Mouse (Mus musculus): Measurements from ENCODE around the gene Nt5dc3. TPM values are rescaled to one million over a fixed set of nuclear protein-coding genes. Genes with fewer than 3 reads are reported as not detected.

Nt5dc3 gene
- total and polyA plus RNA-seq, 3 experiments: 7.1 to 14.3 (median 13.0) TPM

GRCm38 (mm10) chr10:86872121-86872520, 93.3 kb downstream of the Nt5dc3 start:
- no peaks in the 10 kb centered on the region for H3K9me3 ChIP-seq (replicated peaks)
- no peak overlapping the region for H3K4me3 ChIP-seq (ENCODE audit: low read depth, low read length)
- no peaks in the 10 kb centered on the region for H3K36me3 ChIP-seq (replicated peaks)
- no peaks in the 10 kb centered on the region for H3K27me3 ChIP-seq (ENCODE audit: insufficient read depth, low read length)
- TF ChIP-seq GATA1 (IDR thresholded peaks at IDR 0.05; ENCODE audit: borderline replicate concordance, low read length): no peak
- no peak for TF ChIP-seq GATA2 (IDR thresholded peaks at IDR 0.05; ENCODE audit: borderline replicate concordance, low read depth, low read length)
- TF ChIP-seq POLR2AphosphoS5 (IDR thresholded peaks at IDR 0.05; ENCODE audit: insufficient replicate concordance, low read depth, low read length): no peak
- TF ChIP-seq TAL1 (conservative IDR thresholded peaks at IDR 0.05; ENCODE audit: low read depth, low read length): no peak
- no peak for TF ChIP-seq CTCF (IDR thresholded peaks at IDR 0.05; ENCODE audit: low read depth, low read length)
- ATAC-seq (ENCODE audit: extremely low read depth, insufficient number of reproducible peaks, low FRiP score, poor library complexity, severe bottlenecking) (no peak), DNase-seq (ENCODE audit: low spot score) (no peak)
- H3K4me1 ChIP-seq (ENCODE audit: insufficient read depth, low read depth, low read length): no peaks in the 10 kb centered on the region

DNA sequence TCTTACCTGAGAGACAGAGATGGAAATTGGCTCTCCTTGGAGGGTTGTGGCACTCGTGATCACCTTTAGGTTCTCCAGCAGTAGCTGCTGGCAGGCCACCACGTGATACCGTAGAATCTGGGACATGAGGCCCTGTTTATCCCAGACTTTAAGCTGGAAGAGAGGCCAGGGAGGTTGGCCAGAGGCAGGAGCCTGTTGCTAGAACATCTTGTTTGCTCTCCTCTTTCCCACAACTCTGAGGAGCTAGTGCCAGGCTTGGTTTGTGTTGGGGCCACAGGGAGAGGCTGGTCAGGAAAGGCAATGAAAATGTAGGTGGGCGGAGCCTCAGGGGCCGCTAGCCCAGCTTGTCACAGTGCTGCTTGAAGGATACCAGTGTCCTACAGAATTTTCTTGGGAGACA, 93.8 kb downstream of the Nt5dc3 start:
- no peak for TF ChIP-seq TAL1 (conservative IDR thresholded peaks at IDR 0.05; ENCODE audit: low read depth, low read length)
- no peak for TF ChIP-seq POLR2AphosphoS5 (IDR thresholded peaks at IDR 0.05; ENCODE audit: insufficient replicate concordance, low read depth, low read length)
- TF ChIP-seq GATA1 (IDR thresholded peaks at IDR 0.05; ENCODE audit: borderline replicate concordance, low read length): no peak
- no peak for TF ChIP-seq CTCF (IDR thresholded peaks at IDR 0.05; ENCODE audit: low read depth, low read length)
- no peak for TF ChIP-seq GATA2 (IDR thresholded peaks at IDR 0.05; ENCODE audit: borderline replicate concordance, low read depth, low read length)
- Histone ChIP-seq H3K4me1 (ENCODE audit: insufficient read depth, low read depth, low read length) (no peaks in the 10 kb centered on the region), H3K9me3 (replicated peaks) (no peaks in the 10 kb centered on the region), H3K4me3 (ENCODE audit: low read depth, low read length) (no peak overlapping the region), H3K36me3 (replicated peaks) (no peaks in the 10 kb centered on the region), H3K27me3 (ENCODE audit: insufficient read depth, low read length) (no peaks in the 10 kb centered on the region)
- no peak for DNase-seq (ENCODE audit: low spot score)
- no peak for ATAC-seq (ENCODE audit: extremely low read depth, insufficient number of reproducible peaks, low FRiP score, poor library complexity, severe bottlenecking)

DNA sequence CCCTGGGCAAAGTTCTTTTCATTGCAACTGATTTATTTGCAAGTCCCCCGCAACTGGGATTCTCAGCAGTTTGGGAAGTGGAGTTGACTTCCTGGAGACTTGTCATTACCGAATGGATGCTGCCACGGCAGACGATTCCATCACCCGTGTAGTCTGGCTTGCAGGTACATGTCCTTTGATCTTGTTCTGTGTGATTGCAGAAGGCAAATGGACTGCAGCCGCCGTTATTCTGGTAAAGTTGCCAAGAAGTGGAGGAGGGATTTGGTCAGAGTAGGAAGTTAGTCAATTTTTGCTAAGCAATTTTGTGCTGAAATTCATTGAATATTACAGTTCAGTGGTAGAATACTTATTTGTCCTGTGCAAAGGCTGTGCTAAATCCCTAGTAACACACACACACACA, 99.9 kb downstream of the Nt5dc3 start:
- no peaks in the 10 kb centered on the region for H3K4me1 ChIP-seq (ENCODE audit: insufficient read depth, low read depth, low read length)
- ATAC-seq (ENCODE audit: extremely low read depth, insufficient number of reproducible peaks, low FRiP score, poor library complexity, severe bottlenecking): no peak
- H3K9me3 ChIP-seq (replicated peaks): no peaks in the 10 kb centered on the region
- no peaks in the 10 kb centered on the region for H3K27me3 ChIP-seq (ENCODE audit: insufficient read depth, low read length)
- no peak for DNase-seq (ENCODE audit: low spot score)
- TF ChIP-seq GATA1 (IDR thresholded peaks at IDR 0.05; ENCODE audit: borderline replicate concordance, low read length): no peak
- no peak for TF ChIP-seq CTCF (IDR thresholded peaks at IDR 0.05; ENCODE audit: low read depth, low read length)
- no peak for TF ChIP-seq GATA2 (IDR thresholded peaks at IDR 0.05; ENCODE audit: borderline replicate concordance, low read depth, low read length)
- no peak for TF ChIP-seq TAL1 (conservative IDR thresholded peaks at IDR 0.05; ENCODE audit: low read depth, low read length)
- no peak for TF ChIP-seq POLR2AphosphoS5 (IDR thresholded peaks at IDR 0.05; ENCODE audit: insufficient replicate concordance, low read depth, low read length)
- H3K36me3 ChIP-seq (replicated peaks): no peaks in the 10 kb centered on the region
- no peak overlapping the region for H3K4me3 ChIP-seq (ENCODE audit: low read depth, low read length)

DNA sequence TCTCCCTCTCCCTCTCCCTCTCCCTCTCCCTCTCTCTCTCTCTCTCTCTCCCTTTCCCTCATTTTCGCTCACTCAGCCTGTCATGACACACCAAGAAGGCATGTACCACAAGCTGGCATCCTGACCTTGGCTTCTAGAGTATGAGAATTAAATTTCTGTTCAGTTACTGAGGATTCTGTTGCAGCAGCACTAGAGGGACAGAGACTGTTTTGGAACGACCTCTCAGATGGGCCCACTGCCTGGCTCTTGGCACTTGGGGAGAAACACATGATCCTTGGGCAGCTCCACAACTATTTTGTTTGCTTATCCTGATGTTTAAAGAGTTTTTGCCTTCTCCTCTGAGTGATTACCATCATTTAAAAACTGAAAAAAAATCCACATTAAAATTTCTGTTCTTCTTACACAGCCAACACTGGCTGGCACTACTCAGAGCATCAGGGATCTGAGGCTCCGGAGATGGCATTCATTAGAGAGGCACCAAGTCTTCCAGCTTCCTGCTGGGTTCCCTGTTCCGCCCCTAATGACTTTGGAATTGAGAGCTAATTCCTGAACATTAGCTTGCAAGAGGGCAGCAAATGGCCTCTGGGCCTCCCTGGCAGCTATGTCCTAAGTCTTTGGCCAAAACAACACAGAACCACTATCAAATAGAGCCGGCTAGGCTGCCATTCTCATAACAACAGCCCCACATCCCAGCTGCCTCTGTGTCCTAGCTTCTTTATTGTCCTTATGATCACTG, 101.4 kb downstream of the Nt5dc3 start:
- H3K4me3 ChIP-seq (ENCODE audit: low read depth, low read length): no peak overlapping the region
- H3K27me3 ChIP-seq (ENCODE audit: insufficient read depth, low read length): no peaks in the 10 kb centered on the region
- DNase-seq (ENCODE audit: low spot score): no peak
- no peaks in the 10 kb centered on the region for H3K4me1 ChIP-seq (ENCODE audit: insufficient read depth, low read depth, low read length)
- no peak for TF ChIP-seq CTCF (IDR thresholded peaks at IDR 0.05; ENCODE audit: low read depth, low read length)
- ATAC-seq (ENCODE audit: extremely low read depth, insufficient number of reproducible peaks, low FRiP score, poor library complexity, severe bottlenecking): no peak
- H3K9me3 ChIP-seq (replicated peaks): no peaks in the 10 kb centered on the region
- no peaks in the 10 kb centered on the region for H3K36me3 ChIP-seq (replicated peaks)

- no peak overlapping the region for H3K4me3 ChIP-seq (ENCODE audit: low read depth, low read length)
- DNase-seq (ENCODE audit: low spot score) (no peak), ATAC-seq (ENCODE audit: extremely low read depth, insufficient number of reproducible peaks, low FRiP score, poor library complexity, severe bottlenecking) (no peak)
- no peaks in the 10 kb centered on the region for H3K36me3 ChIP-seq (replicated peaks)
- H3K9me3 ChIP-seq (replicated peaks): no peaks in the 10 kb centered on the region
- no peaks in the 10 kb centered on the region for H3K27me3 ChIP-seq (ENCODE audit: insufficient read depth, low read length)
- TF ChIP-seq POLR2AphosphoS5 (IDR thresholded peaks at IDR 0.05; ENCODE audit: insufficient replicate concordance, low read depth, low read length) (no peak), TAL1 (conservative IDR thresholded peaks at IDR 0.05; ENCODE audit: low read depth, low read length) (no peak), GATA2 (IDR thresholded peaks at IDR 0.05; ENCODE audit: borderline replicate concordance, low read depth, low read length) (no peak), GATA1 (IDR thresholded peaks at IDR 0.05; ENCODE audit: borderline replicate concordance, low read length) (no peak), CTCF (IDR thresholded peaks at IDR 0.05; ENCODE audit: low read depth, low read length) (no peak)
- H3K4me1 ChIP-seq (ENCODE audit: insufficient read depth, low read depth, low read length): no peaks in the 10 kb centered on the region
These were observed 102.6 kb downstream of the Nt5dc3 start for GRCm38 (mm10) chr10:86881448-86881847.

DNA sequence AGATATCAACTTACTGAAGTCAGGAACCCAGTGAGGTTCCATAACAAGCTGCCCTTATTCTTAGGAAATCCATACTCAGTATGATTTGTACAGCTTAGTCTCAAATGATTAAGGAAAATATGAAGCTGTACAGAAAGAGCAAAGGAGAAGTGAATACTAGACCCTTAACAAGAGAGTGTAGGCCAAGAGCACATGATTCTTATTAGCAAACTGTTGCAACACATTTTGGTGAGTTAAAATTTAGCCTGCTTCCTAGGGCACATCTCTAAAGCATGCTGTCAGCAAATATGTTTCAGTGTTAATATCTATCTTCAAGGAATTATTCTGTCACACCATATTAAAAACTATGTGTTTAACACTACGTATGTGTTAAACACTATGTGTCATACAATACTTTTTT, 107.6 kb downstream of the Nt5dc3 start:
- H3K9me3 ChIP-seq (replicated peaks): no peaks in the 10 kb centered on the region
- no peaks in the 10 kb centered on the region for H3K36me3 ChIP-seq (replicated peaks)
- 0 out of 2 replicates have a peak, but pooled peaks cover 2% of the 10 kb centered on the region for H3K27me3 ChIP-seq (ENCODE audit: insufficient read depth, low read length)
- ATAC-seq (ENCODE audit: extremely low read depth, insufficient number of reproducible peaks, low FRiP score, poor library complexity, severe bottlenecking): no peak
- H3K4me1 ChIP-seq (ENCODE audit: insufficient read depth, low read depth, low read length): no peaks in the 10 kb centered on the region
- H3K4me3 ChIP-seq (ENCODE audit: low read depth, low read length): no peak overlapping the region
- TF ChIP-seq TAL1 (conservative IDR thresholded peaks at IDR 0.05; ENCODE audit: low read depth, low read length) (no peak), CTCF (IDR thresholded peaks at IDR 0.05; ENCODE audit: low read depth, low read length) (no peak), POLR2AphosphoS5 (IDR thresholded peaks at IDR 0.05; ENCODE audit: insufficient replicate concordance, low read depth, low read length) (no peak), GATA1 (IDR thresholded peaks at IDR 0.05; ENCODE audit: borderline replicate concordance, low read length) (no peak), GATA2 (IDR thresholded peaks at IDR 0.05; ENCODE audit: borderline replicate concordance, low read depth, low read length) (no peak)
- DNase-seq (ENCODE audit: low spot score): no peak

Other genes starting within 250 kb of the Nt5dc3 start
- gene Hsp90b1, start 73.5 kb upstream of the Nt5dc3 start, total RNA-seq (2014; fragmentation: Nextera tagmentation): 423 and 435 TPM in 2 replicates
- 367 and 445 TPM in 2 replicates for gene Hsp90b1, start 73.5 kb upstream of the Nt5dc3 start, total RNA-seq (2017)
- 17.3 and 26.6 TPM in 2 replicates for gene Hsp90b1, start 73.5 kb upstream of the Nt5dc3 start, polyA plus RNA-seq (2012)
- 5.4 and 6.5 TPM in 2 replicates for gene Ttc41, start 73.2 kb upstream of the Nt5dc3 start, total RNA-seq (2014; fragmentation: Nextera tagmentation)
- gene Ttc41, start 73.2 kb upstream of the Nt5dc3 start, total RNA-seq (2017): 1.0 and 1.9 TPM in 2 replicates
- 0.09 and 0.10 TPM in 2 replicates for gene Ttc41, start 73.2 kb upstream of the Nt5dc3 start, polyA plus RNA-seq (2012)
- not detected in 2 replicates for gene Gm49358, start 15.0 kb upstream of the Nt5dc3 start, total RNA-seq (2014; fragmentation: Nextera tagmentation)
- not detected in 2 replicates for gene Gm49358, start 15.0 kb upstream of the Nt5dc3 start, total RNA-seq (2017)
- gene Gm49358, start 15.0 kb upstream of the Nt5dc3 start, polyA plus RNA-seq (2012): not detected in 2 replicates
- 29.7 TPM in 1 of 2 replicates, not detected in the other for gene Stab2, start 229.0 kb downstream of the Nt5dc3 start, total RNA-seq (2014; fragmentation: Nextera tagmentation)
- under 0.01 and 0.12 TPM in 2 replicates for gene Stab2, start 229.0 kb downstream of the Nt5dc3 start, total RNA-seq (2017)
- gene Stab2, start 229.0 kb downstream of the Nt5dc3 start, polyA plus RNA-seq (2012): not detected in 2 replicates

Data from G1E (cell line).